Mouse (Mus musculus) retina, postnatal 7 days (tissue): ENCODE data around the gene Eps8l1.

Experiments
- DNase-seq: peaks from one replicate; pipeline ENCODE4 v3.0.0-alpha.2; 2012; ENCODE audit warnings: low read depth, low spot score

Eps8l1 gene

DNA sequence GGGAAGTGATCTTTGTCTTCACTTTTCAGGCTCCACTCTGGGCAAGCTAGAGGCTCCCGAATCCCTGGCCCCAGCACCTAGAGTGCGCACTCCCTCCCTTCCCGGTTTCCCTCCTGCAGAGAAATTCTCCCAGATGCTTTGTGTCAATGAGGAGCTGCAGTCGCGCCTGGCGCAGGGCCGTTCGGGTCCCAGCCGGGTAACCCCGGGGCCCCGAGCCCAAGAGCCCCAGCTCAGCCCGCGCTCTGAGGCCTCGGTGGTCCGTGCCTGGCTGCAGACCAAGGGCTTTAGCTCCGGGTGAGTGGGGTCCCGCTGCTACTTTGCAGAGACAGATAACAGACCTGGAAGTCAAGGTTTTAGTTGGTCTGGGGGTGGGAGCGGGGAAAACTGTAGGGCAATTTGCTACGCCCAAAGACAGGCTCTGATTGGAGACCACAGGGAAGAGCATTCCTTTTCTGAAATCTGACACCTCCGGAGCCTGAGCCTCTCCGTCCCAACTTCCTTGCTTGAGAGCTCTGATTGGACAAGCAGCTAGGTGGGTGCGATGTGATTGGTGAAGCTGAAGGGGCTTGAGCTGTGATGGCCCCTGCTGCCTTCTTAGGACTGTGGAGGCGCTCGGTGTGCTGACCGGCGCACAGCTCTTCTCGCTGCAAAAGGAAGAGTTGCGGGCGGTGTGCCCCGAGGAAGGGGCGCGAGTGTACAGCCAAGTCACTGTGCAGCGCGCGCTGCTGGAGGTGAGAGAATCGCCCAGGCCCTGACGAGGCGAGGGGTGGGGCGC lies 17.7 kb downstream of the Eps8l1 start:
- DNase-seq, result peak; percentile 56

- DNase-seq, result no peak
These were observed 18.4 kb downstream of the Eps8l1 start for GRCm38 (mm10) chr7:4478796-4479291.

GRCm38 (mm10) chr7:4479674-4480073 lies 19.2 kb downstream of the Eps8l1 start:
- no peak for DNase-seq

DNA sequence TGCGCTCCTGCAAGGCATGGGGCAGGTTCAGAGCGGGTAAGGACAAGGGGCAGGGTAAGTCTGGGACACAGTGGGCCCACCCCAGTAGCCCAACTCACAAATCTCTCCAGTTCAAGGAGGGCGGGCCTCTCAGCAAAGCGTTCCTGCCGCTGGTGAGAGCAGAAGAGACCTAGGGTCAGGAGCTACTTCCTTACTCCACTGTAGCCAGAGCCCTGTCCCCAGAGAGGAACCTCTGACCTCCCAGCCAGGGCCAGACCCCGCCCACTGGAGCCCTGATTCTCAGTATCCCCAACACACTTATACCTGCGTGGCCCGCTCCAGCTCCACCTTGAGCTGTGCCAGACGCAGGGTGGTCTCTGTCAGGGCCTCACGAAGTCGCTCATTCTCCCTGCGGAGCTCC lies 21.8 kb downstream of the Eps8l1 start:
- no peak for DNase-seq

GRCm38 (mm10) chr7:4491308-4491707 lies 30.8 kb downstream of the Eps8l1 start:
- no peak for DNase-seq

DNA sequence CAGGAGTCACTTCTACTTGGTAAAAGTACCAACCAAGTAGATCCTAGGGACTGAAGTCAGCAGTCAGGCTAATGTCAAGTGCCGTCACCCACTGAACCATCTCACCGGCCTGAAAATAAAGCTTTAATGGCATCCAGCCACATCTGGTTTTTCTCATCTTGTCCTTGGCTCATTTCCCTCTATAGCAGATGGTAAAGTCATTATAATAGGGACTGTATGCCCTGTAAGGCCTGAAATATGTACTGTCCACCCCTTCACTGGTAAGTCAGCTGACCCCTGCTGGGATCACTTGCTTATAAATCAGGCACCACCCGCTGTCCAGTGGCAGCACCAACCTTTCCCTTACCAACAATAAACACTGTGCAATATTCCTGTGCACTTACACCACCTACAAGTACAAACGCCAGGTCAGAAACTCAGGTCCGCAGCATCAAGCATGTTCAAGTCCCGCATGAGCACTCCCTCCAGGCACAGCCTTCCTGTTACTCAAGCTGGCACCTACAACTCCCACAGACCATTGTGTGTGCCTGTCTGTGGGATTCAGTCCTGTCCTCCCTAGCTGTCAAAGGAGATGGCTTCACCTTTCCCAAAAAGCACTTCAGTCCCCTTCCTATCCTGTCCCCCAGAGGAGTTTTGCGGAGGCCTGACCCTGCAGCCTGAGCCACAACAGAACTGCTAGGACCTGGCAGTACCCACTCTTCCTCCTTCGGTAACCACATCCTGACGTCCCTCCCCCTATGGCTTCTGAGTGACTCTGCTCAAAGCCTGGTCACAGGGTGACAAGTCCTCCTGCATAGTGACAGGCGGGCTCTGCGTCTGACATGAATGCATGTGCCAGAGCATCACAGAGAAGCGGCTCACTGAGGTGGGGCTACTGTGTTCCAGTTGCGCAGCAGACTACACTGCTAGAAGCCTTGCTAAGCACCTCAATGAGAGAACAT lies 32.1 kb downstream of the Eps8l1 start:
- DNase-seq, result no peak

- no peak for DNase-seq
These were observed 33.5 kb downstream of the Eps8l1 start for GRCm38 (mm10) chr7:4493991-4494390.

DNA sequence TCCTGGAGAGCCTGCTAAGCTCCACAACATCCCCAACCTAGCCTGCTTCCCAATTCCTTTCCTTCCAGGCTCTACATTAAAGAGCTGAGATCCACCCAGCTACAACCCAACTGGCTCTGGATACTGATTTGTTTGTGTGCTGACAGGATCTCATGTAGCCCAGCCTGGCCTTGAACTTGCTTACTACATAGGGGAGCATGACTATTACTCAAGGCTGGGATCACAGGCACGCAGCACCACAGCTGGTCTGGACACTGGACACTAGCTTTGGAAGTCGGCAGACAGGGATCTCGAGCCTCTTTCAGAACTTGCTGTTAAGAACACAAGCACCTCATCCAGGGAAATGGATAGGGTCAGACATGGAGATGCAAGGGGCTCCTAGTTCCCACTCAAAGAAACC lies 36.0 kb downstream of the Eps8l1 start:
- no peak for DNase-seq

- DNase-seq, result no peak
These were observed 36.9 kb downstream of the Eps8l1 start for GRCm38 (mm10) chr7:4497271-4497903.

- no peak for DNase-seq
These were observed 37.8 kb downstream of the Eps8l1 start for GRCm38 (mm10) chr7:4498251-4498650.

- no peak for DNase-seq
These were observed 38.6 kb downstream of the Eps8l1 start for GRCm38 (mm10) chr7:4499034-4499433.

DNA sequence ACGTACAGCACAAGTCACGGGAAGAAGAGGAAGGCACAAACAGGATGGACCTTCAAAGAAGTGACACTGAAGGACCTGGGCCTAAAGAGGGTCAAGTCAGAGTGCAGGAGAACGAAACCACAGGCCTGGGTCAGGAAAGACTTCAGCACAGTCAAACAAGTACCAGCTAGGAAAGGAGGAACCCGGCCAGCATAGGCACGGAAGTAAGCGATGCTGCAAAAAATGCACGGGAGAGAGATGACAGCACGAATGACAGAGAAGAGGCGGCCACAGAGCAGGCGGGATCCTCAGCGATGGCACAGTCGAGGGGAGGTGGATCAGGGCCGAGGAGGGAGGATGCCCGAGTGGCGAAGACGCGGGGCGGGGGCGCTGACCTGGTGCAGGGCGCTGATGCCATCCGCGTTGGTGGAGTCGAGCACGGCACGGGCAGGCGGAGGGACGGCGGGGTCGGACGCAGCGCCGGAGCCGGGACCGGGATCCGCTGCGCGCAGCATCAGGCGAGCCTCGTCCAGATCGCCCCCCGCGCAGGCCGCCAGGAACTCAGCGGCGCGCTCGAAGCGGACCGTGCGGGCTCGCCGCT lies 40.5 kb downstream of the Eps8l1 start:
- DNase-seq, result no peak

GRCm38 (mm10) chr7:4501558-4502397 lies 41.3 kb downstream of the Eps8l1 start, which contains the start of gene Ppp1r12c:
TSS of gene Ppp1r12c (minus strand) at chr7:4501680.
- peak; percentile 87 for DNase-seq

GRCm38 (mm10) chr7:4502421-4503090 lies 42.1 kb downstream of the Eps8l1 start:
- no peak for DNase-seq

- DNase-seq, result no peak
These were observed 42.6 kb downstream of the Eps8l1 start for GRCm38 (mm10) chr7:4503100-4503499.

- no peak for DNase-seq
These were observed 43.4 kb downstream of the Eps8l1 start for GRCm38 (mm10) chr7:4503858-4504257.

GRCm38 (mm10) chr7:4504646-4505435 lies 44.4 kb downstream of the Eps8l1 start:
- no peak for DNase-seq

- DNase-seq, result no peak
These were observed 46.7 kb downstream of the Eps8l1 start for GRCm38 (mm10) chr7:4507220-4507619.

- DNase-seq, result no peak
These were observed 47.7 kb downstream of the Eps8l1 start for GRCm38 (mm10) chr7:4508062-4508738.
